Mouse (Mus musculus): ENCODE data around the gene Mindy3.

DNA sequence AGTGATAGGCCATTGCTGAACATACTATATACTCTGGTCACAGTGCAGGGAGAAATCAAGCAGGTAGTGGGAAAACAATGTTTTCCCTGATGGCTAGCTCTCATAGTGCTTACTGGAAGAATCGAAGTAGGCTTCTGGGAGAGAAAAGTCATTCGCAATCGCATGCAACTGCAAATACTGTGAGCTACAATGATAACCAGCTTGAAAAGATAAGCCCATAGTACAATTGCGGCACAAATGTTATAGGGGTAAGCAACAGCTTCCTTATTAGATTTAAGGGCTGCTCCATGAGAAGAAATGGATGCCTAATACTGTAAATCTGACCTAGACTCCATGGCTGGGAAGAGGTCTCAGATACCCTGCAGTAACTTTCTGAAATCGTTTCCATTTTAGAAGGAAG is 40.7 kb downstream of the Mindy3 start:
- TF ChIP-seq POLR2A (IDR thresholded peaks at IDR 0.05; ENCODE audit: low read depth, low read length) (no peak), CTCF (conservative IDR thresholded peaks at IDR 0.05; ENCODE audit: insufficient read depth, insufficient read length, low read depth, low read length) (no peak)

Data from kidney, adult 2 months (tissue).